Mouse (Mus musculus) heart, adult 2 months (tissue): ENCODE data around the gene Nat8f6.
"Not testable (repeated sequence)": the region's sequence is repeated elsewhere in the genome, so short reads cannot be mapped to it uniquely, and the experiment has no call there.

Experiments used
- CTCF ChIP-seq: fragments of 200-600 bp; IDR thresholded peaks from 2 replicates; pipeline ENCODE4 v1.8.1; 2022; ENCODE audit warnings: antibody characterized with exemption, mild to moderate bottlenecking, moderate library complexity
- EP300 ChIP-seq: fragments of 200-500 bp; IDR thresholded peaks from 2 replicates; pipeline ENCODE4 v1.6.1; 2011; ENCODE audit warnings: low read depth, low read length, control low read depth; ENCODE audit not compliant: insufficient read depth
- POLR2A ChIP-seq: fragments of 200-500 bp; IDR thresholded peaks from 2 replicates; pipeline ENCODE4 v1.6.1; 2011; ENCODE audit warnings: mild to moderate bottlenecking, low read depth, low read length, control low read depth; ENCODE audit not compliant: insufficient read depth

GRCm38 (mm10) chr6:85763127-85764070, 57.4 kb downstream of the Nat8f6 start:
- TF ChIP-seq CTCF, POLR2A, EP300: not testable (repeated sequence)
